Mouse (Mus musculus) G1E (cell line): ENCODE data around the gene Dpp4. TPM values are rescaled to one million over a fixed set of nuclear protein-coding genes. Genes with fewer than 3 reads are reported as not detected.
A peak's percentile ranks its signal among the peaks of the same experiment; 100 is the strongest.

ENCODE experiments used
- ATAC-seq: 2 replicates; pipeline ENCODE4 v1.8.0; 2016; ENCODE audit warnings: mild to moderate bottlenecking; ENCODE audit not compliant: insufficient number of reproducible peaks, poor library complexity, low FRiP score, severe bottlenecking; ENCODE audit errors: extremely low read depth
- DNase-seq: peaks from one replicate; pipeline ENCODE4 v3.0.0; 2012; ENCODE audit warnings: low spot score
- H3K27me3 ChIP-seq: 2 replicates; pipeline ENCODE4 v1.6.1; 2012; ENCODE audit warnings: mild to moderate bottlenecking, low read length, inconsistent platforms; ENCODE audit not compliant: insufficient read depth
- H3K36me3 ChIP-seq: replicated peaks from 2 replicates; pipeline ENCODE3; 2012; ENCODE audit warnings: mild to moderate bottlenecking, inconsistent platforms
- H3K4me1 ChIP-seq: 2 replicates; pipeline ENCODE4 v1.6.1; 2012; ENCODE audit warnings: low read depth, low read length, inconsistent platforms, mixed read lengths; ENCODE audit not compliant: insufficient read depth
- H3K4me3 ChIP-seq: 2 replicates; pipeline ENCODE4 v1.5.1; 2012; ENCODE audit warnings: low read depth, mild to moderate bottlenecking, inconsistent platforms, low read length, moderate library complexity, mixed read lengths
- H3K9me3 ChIP-seq: replicated peaks from 2 replicates; pipeline ENCODE4 v1.6.1; 2012; ENCODE audit warnings: inconsistent platforms
- CTCF ChIP-seq: IDR thresholded peaks from 2 replicates; pipeline ENCODE4 v1.5.1; 2012; ENCODE audit warnings: low read depth, low read length, inconsistent platforms, mixed read lengths
- GATA1 ChIP-seq: IDR thresholded peaks from 2 replicates; pipeline ENCODE4 v1.6.1; 2012; ENCODE audit warnings: borderline replicate concordance, low read length, inconsistent platforms, mixed read lengths
- GATA2 ChIP-seq: IDR thresholded peaks from 2 replicates; pipeline ENCODE4 v1.6.1; 2012; ENCODE audit warnings: low read depth, low read length, inconsistent platforms, borderline replicate concordance
- POLR2AphosphoS5 ChIP-seq: IDR thresholded peaks from 2 replicates; pipeline ENCODE4 v1.6.1; 2012; ENCODE audit warnings: low read depth, low read length, inconsistent platforms; ENCODE audit not compliant: insufficient replicate concordance
- TAL1 ChIP-seq: conservative IDR thresholded peaks from 2 replicates; pipeline ENCODE4 v1.6.1; 2012; ENCODE audit warnings: low read depth, low read length, inconsistent platforms, mixed read lengths
- polyA plus RNA-seq: library from polyadenylated mRNA; stranded (reverse); fragments of >175 nt; gene quantifications from 2 replicates; pipeline ENCODE4 v1.2.3, GENCODE M21; 2012
- total RNA-seq, 2 experiments: library from RNA; stranded (forward) in 1 of 2; stranded (reverse) in 1 of 2; fragments of 200-1000 nt in 1 of 2; fragments of >200 nt in 1 of 2; fragmentation: Nextera tagmentation in 1 of 2; gene quantifications; 2 replicates each; pipeline ENCODE4 v1.2.3; 2014 to 2017

Gene Dpp4
- total and polyA plus RNA-seq, 3 experiments = 0.04 to 2.3 (median 0.27) TPM

- TF ChIP-seq GATA2 = no peak
- no peak for TF ChIP-seq CTCF
- no peak for TF ChIP-seq POLR2AphosphoS5
- DNase-seq (no peak), ATAC-seq (no peak)
- H3K4me3 ChIP-seq = no peak overlapping the region
- peaks cover 18% of the 10 kb centered on the region for H3K4me1 ChIP-seq
- H3K27me3 ChIP-seq = no peaks in the 10 kb centered on the region
- H3K9me3 ChIP-seq = no peaks in the 10 kb centered on the region
- no peaks in the 10 kb centered on the region for H3K36me3 ChIP-seq
These were observed 42.0 kb upstream of the Dpp4 start for GRCm38 (mm10) chr2:62454033-62454432.

DNA sequence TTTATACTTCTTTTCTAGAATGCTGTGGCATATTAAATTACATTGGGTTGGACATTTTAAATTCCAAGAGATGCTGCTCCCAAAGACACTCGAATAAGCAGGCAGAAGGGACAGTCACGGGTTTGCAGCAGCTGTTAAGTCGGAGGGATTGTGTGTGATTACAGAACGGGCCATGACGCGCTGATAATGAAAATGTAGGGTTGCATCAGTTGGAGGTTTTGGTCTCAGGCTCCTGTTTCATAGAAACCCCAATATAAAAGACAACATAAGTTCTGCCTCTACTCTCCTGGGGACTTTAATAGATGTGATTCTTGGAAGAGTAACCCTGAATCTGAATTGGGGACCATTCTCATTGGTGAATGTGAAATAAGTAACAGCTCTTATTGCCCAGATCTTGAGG, 38.3 kb upstream of the Dpp4 start:
- H3K9me3 ChIP-seq = no peaks in the 10 kb centered on the region
- DNase-seq = no peak
- peaks cover 13% of the 10 kb centered on the region for H3K4me1 ChIP-seq
- no peak overlapping the region for H3K4me3 ChIP-seq
- no peak for ATAC-seq
- H3K27me3 ChIP-seq = no peaks in the 10 kb centered on the region
- H3K36me3 ChIP-seq = no peaks in the 10 kb centered on the region
- TF ChIP-seq TAL1 (no peak), CTCF (no peak), GATA1 (no peak), POLR2AphosphoS5 (no peak)

DNA sequence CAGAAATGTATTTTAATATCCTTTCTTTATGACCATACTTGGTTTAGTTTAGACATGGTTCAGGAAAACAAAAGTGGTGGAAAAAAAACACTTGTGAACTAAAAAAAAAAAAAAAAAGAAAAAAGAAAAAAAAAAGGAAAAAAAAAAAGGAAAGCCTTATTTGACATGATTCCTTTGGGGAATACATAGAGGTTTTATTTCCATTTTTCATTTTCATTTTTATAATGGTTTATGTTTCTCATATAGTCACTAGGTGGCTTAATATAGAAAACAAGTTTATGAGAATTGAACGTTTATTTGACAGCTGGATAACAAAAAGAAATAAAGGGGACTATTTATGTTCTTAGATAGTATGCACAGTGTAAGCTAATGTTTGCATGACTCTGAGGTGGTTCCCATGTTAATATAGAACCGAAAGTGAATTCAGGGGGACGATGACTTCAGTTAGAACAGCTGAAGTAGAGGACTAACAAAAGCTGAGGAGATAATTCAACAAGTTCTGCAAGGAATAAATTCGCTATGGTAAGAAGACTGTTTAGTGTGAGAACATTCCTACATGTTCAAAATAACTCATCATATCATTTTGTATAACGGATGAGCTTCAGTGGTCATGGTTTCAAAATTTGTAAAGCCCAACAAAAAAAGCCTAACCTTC, 37.8 kb upstream of the Dpp4 start:
- H3K4me3 ChIP-seq = no peak overlapping the region

DNA sequence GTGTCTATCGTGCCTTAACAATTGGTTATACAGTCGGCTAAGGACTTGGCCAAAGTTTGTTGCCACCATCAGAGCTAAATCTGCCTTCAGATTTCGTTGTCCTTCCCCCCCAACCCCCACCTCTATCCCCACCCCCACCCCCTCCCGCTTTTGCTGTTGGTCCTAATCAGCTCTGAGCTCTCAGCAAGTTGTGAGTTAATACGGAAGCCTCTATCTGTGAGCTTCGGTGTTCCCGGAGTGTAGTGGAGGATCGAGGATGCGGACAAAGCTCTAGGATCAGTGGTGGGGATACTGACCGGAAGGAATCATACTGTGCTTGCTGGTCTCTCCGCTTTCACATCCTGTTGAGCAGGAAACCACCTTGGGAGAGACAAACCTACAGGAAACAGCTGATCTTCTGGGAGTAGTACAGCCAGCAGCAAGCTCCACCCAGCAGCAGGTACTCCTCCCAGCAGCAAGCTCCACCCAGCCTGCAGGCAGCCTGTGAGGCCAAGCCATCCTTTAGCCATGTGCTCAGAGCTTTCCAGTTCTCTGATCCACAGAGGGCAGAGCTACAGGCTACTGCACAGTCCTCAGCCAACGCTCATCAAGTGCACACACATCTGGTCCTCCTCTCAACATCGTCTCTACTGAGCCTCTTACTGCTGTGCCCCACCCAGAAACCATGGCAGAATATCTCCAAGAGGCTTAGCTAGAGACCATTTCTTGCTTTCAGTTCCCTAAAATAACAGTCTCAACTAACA, 28.9 kb upstream of the Dpp4 start:
- Histone ChIP-seq H3K9me3 (no peaks in the 10 kb centered on the region), H3K4me1 (peaks cover 10% of the 10 kb centered on the region), H3K27me3 (no peaks in the 10 kb centered on the region), H3K4me3 (peak overlapping the region; percentile 54; the same call in 1 of the 2 replicates), H3K36me3 (no peaks in the 10 kb centered on the region)
- TF ChIP-seq POLR2AphosphoS5 = no peak
- no peak for TF ChIP-seq CTCF
- TF ChIP-seq GATA1 = no peak
- no peak for TF ChIP-seq TAL1
- no peak for TF ChIP-seq GATA2
- peak; percentile 63 for ATAC-seq
- DNase-seq = peak; percentile 36

More for the DNA sequence above, 37.8 kb upstream of the Dpp4 start:
- Histone ChIP-seq H3K4me1 (peaks cover 13% of the 10 kb centered on the region), H3K9me3 (no peaks in the 10 kb centered on the region), H3K36me3 (no peaks in the 10 kb centered on the region), H3K27me3 (no peaks in the 10 kb centered on the region)
- no peak for DNase-seq
- TF ChIP-seq TAL1 = no peak
- no peak for TF ChIP-seq POLR2AphosphoS5
- TF ChIP-seq CTCF = no peak
- TF ChIP-seq GATA1 = no peak
- no peak for TF ChIP-seq GATA2
- no peak for ATAC-seq

DNA sequence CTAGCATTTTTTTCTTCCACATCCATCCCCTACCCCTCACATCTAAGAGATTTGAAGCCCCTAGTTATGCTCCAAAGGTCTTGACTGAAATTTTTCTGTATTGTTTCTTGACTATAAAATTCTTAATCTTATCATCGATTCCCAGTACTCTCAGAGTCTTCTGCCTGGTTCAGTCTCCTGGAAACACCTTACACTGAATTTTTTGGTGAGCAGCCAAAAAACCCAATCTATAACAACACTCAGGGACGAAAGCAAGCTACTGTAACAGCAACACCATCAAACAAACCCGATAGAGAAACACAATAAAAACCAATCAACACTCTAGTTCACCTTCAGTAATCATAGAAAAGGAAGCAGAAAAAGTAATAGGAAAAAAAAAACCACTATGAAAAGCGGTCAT, 28.1 kb upstream of the Dpp4 start:
- TF ChIP-seq GATA2 (no peak), GATA1 (no peak), POLR2AphosphoS5 (no peak), CTCF (no peak), TAL1 (no peak)
- Histone ChIP-seq H3K9me3 (no peaks in the 10 kb centered on the region), H3K4me3 (no peak overlapping the region), H3K4me1 (peaks cover 10% of the 10 kb centered on the region), H3K27me3 (no peaks in the 10 kb centered on the region), H3K36me3 (no peaks in the 10 kb centered on the region)
- DNase-seq (no peak), ATAC-seq (no peak)

DNA sequence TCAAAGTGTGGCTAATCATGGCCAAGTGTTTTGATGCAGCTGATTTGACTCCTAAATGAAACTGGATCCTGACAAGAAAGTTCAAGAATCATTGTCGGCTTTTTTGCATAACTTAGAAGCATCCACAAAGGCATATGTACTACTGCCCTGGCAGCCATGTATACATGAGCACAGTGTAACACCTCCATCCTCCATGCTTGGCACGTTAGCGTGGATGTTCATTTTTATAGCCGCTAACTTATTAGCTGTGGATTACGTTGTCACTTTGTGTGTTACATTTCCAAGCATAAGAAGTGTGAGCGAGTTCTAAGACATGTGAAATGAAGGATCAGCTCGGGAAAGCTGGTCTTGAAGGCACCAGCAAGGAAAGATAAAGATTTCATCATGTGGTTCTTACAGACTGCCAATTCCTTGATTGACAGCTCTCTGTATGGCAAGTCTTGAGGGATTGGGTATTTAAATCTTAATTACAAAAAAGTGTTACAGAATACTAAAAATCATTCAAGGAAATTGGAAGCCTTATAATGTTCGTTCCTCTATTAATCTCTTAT, 19.3 kb upstream of the Dpp4 start:
- TF ChIP-seq TAL1 (no peak), CTCF (no peak), GATA1 (no peak), POLR2AphosphoS5 (no peak), GATA2 (no peak)
- no peaks in the 10 kb centered on the region for H3K36me3 ChIP-seq
- H3K27me3 ChIP-seq = no peaks in the 10 kb centered on the region
- H3K4me3 ChIP-seq = no peak overlapping the region
- H3K9me3 ChIP-seq = no peaks in the 10 kb centered on the region
- ATAC-seq (no peak), DNase-seq (no peak)
- peaks cover 3% of the 10 kb centered on the region; the same call in 1 of the 2 replicates for H3K4me1 ChIP-seq
